Mouse (Mus musculus) CH12.LX (cell line): Measurements from ENCODE around the gene Gpr83.

Experiments used
- CHD2 ChIP-seq: IDR thresholded peaks from 2 replicates; pipeline ENCODE4 v1.6.1; 2011; ENCODE audit warnings: low read length, improper control_type of control experiment
- CTCF ChIP-seq, 2 experiments: IDR thresholded peaks in 1 of 2; conservative IDR thresholded peaks in 1 of 2; 2 replicates each; pipeline ENCODE4 v1.5.1; 2011 to 2012; ENCODE audit warnings: low read depth in 2 of 2, low read length in 2 of 2, improper control_type of control experiment in 1 of 2, inconsistent platforms in 1 of 2, mild to moderate bottlenecking in 1 of 2, moderate library complexity in 1 of 2
- GABPA ChIP-seq: IDR thresholded peaks from 2 replicates; pipeline ENCODE4 v1.6.1; 2012; ENCODE audit warnings: low read depth, low read length, improper control_type of control experiment, inconsistent platforms; ENCODE audit not compliant: insufficient replicate concordance
- MEF2A ChIP-seq: IDR thresholded peaks from 2 replicates; pipeline ENCODE4 v1.6.1; 2014; ENCODE audit warnings: low read depth, mild to moderate bottlenecking, inconsistent platforms, low read length, improper control_type of control experiment, borderline replicate concordance
- UBTF ChIP-seq: IDR thresholded peaks from 2 replicates; pipeline ENCODE4 v1.6.1; 2012; ENCODE audit warnings: low read depth, mild to moderate bottlenecking, inconsistent platforms, low read length, improper control_type of control experiment, moderate library complexity

- no peak for TF ChIP-seq MEF2A
- TF ChIP-seq GABPA: no peak
- no peak for TF ChIP-seq UBTF
- no peak for TF ChIP-seq CTCF (conservative IDR thresholded peaks at IDR 0.05 in 1 of 2, IDR thresholded peaks at IDR 0.05 in 1 of 2; ENCODE audit: low read depth in 2 of 2, low read length in 2 of 2)
- TF ChIP-seq CHD2: no peak
Observed at GRCm38 (mm10) chr9:14868326-14868725, 8.3 kb downstream of the Gpr83 start.
